ENCODE assay signal across 22 mouse cellular contexts in the genomic region with DNA sequence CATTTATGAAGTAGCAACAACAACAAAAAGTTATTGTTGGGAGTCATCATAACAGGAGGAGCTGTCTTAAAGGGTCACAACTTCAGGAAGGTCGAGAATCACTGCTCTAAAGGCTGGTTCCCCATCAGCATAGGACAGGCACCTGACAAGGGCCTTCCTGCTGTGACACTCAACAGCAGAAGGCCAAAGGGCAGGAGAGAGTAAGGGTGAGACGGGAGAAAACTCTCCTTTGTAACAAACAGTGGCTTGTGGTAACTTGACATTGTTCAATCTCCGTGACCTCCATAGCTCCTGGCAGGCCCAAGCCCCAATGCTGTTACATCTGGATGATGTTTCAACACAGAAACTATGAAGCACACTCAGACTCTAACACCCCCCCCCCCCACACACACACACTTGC.
DNase-seq lines count a peak whose midpoint lies in the region; ATAC-seq lines count a peak whose summit lies in the region.
"Had no signal": no experiment of that assay in that cellular context is flagged by ENCODE, and none has a peak within 500 bp of the region (broad histone marks: within the 10 kb centered on the region; RNA-seq: fewer than 3 reads in every experiment).

No protein-coding gene starts in this region.

- H3K27me3 ChIP-seq in forebrain, embryonic 12.5 days: no peaks in the 10 kb centered on the region
- H3K27me3 ChIP-seq in forebrain, embryonic 13.5 days: no peaks in the 10 kb centered on the region
- peaks cover 11% of the 10 kb centered on the region; the same call in 1 of the 2 replicates for H3K27me3 ChIP-seq in midbrain, embryonic 10.5 days (ENCODE audit: low read depth, poor library complexity, severe bottlenecking)
- H3K27me3 ChIP-seq in midbrain, embryonic 15.5 days (replicated peaks): no peaks in the 10 kb centered on the region
- H3K27me3 ChIP-seq in hindbrain, embryonic 16.5 days (replicated peaks; ENCODE audit: control insufficient read depth, insufficient read depth, low read length): no peaks in the 10 kb centered on the region
- H3K27me3 ChIP-seq: embryonic facial prominence, embryonic 12.5 days; Patski had no signal

- peaks cover 38% of the 10 kb centered on the region for H3K4me1 ChIP-seq in forebrain, embryonic 12.5 days
- peaks cover 54% of the 10 kb centered on the region for H3K4me1 ChIP-seq in forebrain, embryonic 13.5 days
- H3K4me1 ChIP-seq in midbrain, embryonic 10.5 days: peaks cover 42% of the 10 kb centered on the region
- no peaks in the 10 kb centered on the region for H3K4me1 ChIP-seq in midbrain, embryonic 15.5 days
- peaks cover 3% of the 10 kb centered on the region; the same call in 1 of the 2 replicates for H3K4me1 ChIP-seq in hindbrain, embryonic 16.5 days (ENCODE audit: control insufficient read depth, insufficient read depth, low read depth, low read length)
- H3K4me1 ChIP-seq: embryonic facial prominence, embryonic 12.5 days had no signal

- H3K9me3 ChIP-seq in forebrain, embryonic 12.5 days: 0 out of 2 replicates have a peak, but pooled peaks cover 4% of the 10 kb centered on the region
- H3K9me3 ChIP-seq in forebrain, embryonic 13.5 days (replicated peaks): 0 out of 2 replicates have a peak, but pooled peaks cover 4% of the 10 kb centered on the region
- peaks cover 13% of the 10 kb centered on the region for H3K9me3 ChIP-seq in midbrain, embryonic 10.5 days (replicated peaks)
- H3K9me3 ChIP-seq in midbrain, embryonic 15.5 days: no peaks in the 10 kb centered on the region
- no peaks in the 10 kb centered on the region for H3K9me3 ChIP-seq in hindbrain, embryonic 16.5 days (ENCODE audit: control insufficient read depth, low read length)
- H3K9me3 ChIP-seq: embryonic facial prominence, embryonic 12.5 days had no signal

- H3K9ac ChIP-seq in forebrain, embryonic 12.5 days: no peak overlapping the region
- no peak overlapping the region for H3K9ac ChIP-seq in forebrain, embryonic 13.5 days
- no peak overlapping the region for H3K9ac ChIP-seq in midbrain, embryonic 15.5 days
- no peak overlapping the region for H3K9ac ChIP-seq in hindbrain, embryonic 16.5 days (ENCODE audit: low read depth, low read length)
- H3K9ac ChIP-seq: embryonic facial prominence, embryonic 12.5 days had no signal

- no peak overlapping the region for H3K4me3 ChIP-seq in forebrain, embryonic 12.5 days (replicated peaks)
- no peak overlapping the region for H3K4me3 ChIP-seq in forebrain, embryonic 13.5 days
- H3K4me3 ChIP-seq in midbrain, embryonic 10.5 days: no peak overlapping the region
- H3K4me3 ChIP-seq in midbrain, embryonic 15.5 days: no peak overlapping the region
- no peak overlapping the region for H3K4me3 ChIP-seq in hindbrain, embryonic 16.5 days (ENCODE audit: low read length)
- H3K4me3 ChIP-seq: embryonic facial prominence, embryonic 10.5 days; embryonic facial prominence, embryonic 12.5 days had no signal

- H3K4me2 ChIP-seq in forebrain, embryonic 12.5 days: no peak overlapping the region
- no peak overlapping the region for H3K4me2 ChIP-seq in forebrain, embryonic 13.5 days
- no peak overlapping the region for H3K4me2 ChIP-seq in midbrain, embryonic 15.5 days
- H3K4me2 ChIP-seq in hindbrain, embryonic 16.5 days (ENCODE audit: low read length): no peak overlapping the region
- H3K4me2 ChIP-seq: embryonic facial prominence, embryonic 12.5 days had no signal

- no peak for DNase-seq in midbrain, embryonic 10.5 days (ENCODE audit: low spot score)
- DNase-seq in ES-CJ7 (ENCODE audit: low read depth, low spot score): peak; percentile 23
- DNase-seq in R1 (ENCODE audit: low read depth, low spot score): peak; percentile 12
- no peak for DNase-seq in frontal cortex, postnatal 25 days (ENCODE audit: low spot score in 2 of 2)
- DNase-seq: adrenal gland, adult 8-10 months; adrenal gland, postnatal 14 days; adrenal gland, postnatal 36 days; cerebellum, adult 11-12 months; cerebellum, adult 2 months; cerebellum, adult 9-10 months; cerebellum, postnatal 10 days; cerebellum, postnatal 25 days had no signal

- 0 out of 2 replicates have a peak overlapping the region, but pooled peaks have one; percentile 16 for H3K27ac ChIP-seq in forebrain, embryonic 12.5 days
- no peak overlapping the region for H3K27ac ChIP-seq in forebrain, embryonic 13.5 days
- H3K27ac ChIP-seq in midbrain, embryonic 10.5 days (replicated peaks): 0 out of 2 replicates have a peak overlapping the region, but pooled peaks have one; percentile 33
- H3K27ac ChIP-seq in midbrain, embryonic 15.5 days: no peak overlapping the region
- H3K27ac ChIP-seq in hindbrain, embryonic 16.5 days (ENCODE audit: low read depth, low read length): no peak overlapping the region
- H3K27ac ChIP-seq: embryonic facial prominence, embryonic 10.5 days; embryonic facial prominence, embryonic 12.5 days had no signal

- WGBS in forebrain, embryonic 12.5 days: 37% methylated on average over 3 of the region's 3 CpGs
- WGBS in forebrain, embryonic 13.5 days: 36% methylated on average over 3 of the region's 3 CpGs
- 40% methylated on average over 3 of the region's 3 CpGs for WGBS in midbrain, embryonic 10.5 days
- WGBS in midbrain, embryonic 15.5 days: 52% methylated on average over 3 of the region's 3 CpGs
- 64% methylated on average over 3 of the region's 3 CpGs for WGBS in hindbrain, embryonic 16.5 days

- no peak for ATAC-seq in forebrain, embryonic 12.5 days (ENCODE audit: low FRiP score)
- ATAC-seq in forebrain, embryonic 13.5 days: no peak
- no peak for ATAC-seq in midbrain, embryonic 15.5 days (replicated peaks)
- ATAC-seq in hindbrain, embryonic 16.5 days: no peak
- ATAC-seq: activated CD4-positive, CD25-positive, alpha-beta regulatory T cell, adult 4 months; forebrain, embryonic 14.5 days; Patski had no signal

- peaks cover 6% of the 10 kb centered on the region; the same call in 1 of the 2 replicates for H3K36me3 ChIP-seq in forebrain, embryonic 12.5 days (replicated peaks)
- H3K36me3 ChIP-seq in forebrain, embryonic 13.5 days (ENCODE audit: poor library complexity, severe bottlenecking): no peaks in the 10 kb centered on the region; the same call in 1 of the 2 replicates
- peaks cover 13% of the 10 kb centered on the region for H3K36me3 ChIP-seq in midbrain, embryonic 10.5 days
- no peaks in the 10 kb centered on the region for H3K36me3 ChIP-seq in midbrain, embryonic 15.5 days (replicated peaks)
- H3K36me3 ChIP-seq in hindbrain, embryonic 16.5 days (ENCODE audit: control insufficient read depth, insufficient read depth, low read length): no peaks in the 10 kb centered on the region
- H3K36me3 ChIP-seq: embryonic facial prominence, embryonic 12.5 days; G1E had no signal

Comparison
In these comparisons a context has a peak if more than half of its experiments do, and no peak if none do; other contexts are left out.
1. H3K27ac ChIP-seq: peak in forebrain, embryonic 12.5 days (single experiment) and midbrain, embryonic 10.5 days (single experiment); none in forebrain, embryonic 13.5 days (single experiment), midbrain, embryonic 15.5 days (single experiment) and hindbrain, embryonic 16.5 days (single experiment).
2. DNase-seq: peak in ES-CJ7 (single experiment) and R1 (single experiment); none in midbrain, embryonic 10.5 days (single experiment) and frontal cortex, postnatal 25 days (0 of 2).